Mouse (Mus musculus) right cerebral cortex, adult 2 months (tissue): Measurements from ENCODE around the gene Dram1.

Experiments
- DNase-seq, 2 experiments: peaks; one replicate each; pipeline ENCODE4 v3.0.0; 2021 to 2022; ENCODE audit warnings: low spot score in 2 of 2

Gene Dram1

DNA sequence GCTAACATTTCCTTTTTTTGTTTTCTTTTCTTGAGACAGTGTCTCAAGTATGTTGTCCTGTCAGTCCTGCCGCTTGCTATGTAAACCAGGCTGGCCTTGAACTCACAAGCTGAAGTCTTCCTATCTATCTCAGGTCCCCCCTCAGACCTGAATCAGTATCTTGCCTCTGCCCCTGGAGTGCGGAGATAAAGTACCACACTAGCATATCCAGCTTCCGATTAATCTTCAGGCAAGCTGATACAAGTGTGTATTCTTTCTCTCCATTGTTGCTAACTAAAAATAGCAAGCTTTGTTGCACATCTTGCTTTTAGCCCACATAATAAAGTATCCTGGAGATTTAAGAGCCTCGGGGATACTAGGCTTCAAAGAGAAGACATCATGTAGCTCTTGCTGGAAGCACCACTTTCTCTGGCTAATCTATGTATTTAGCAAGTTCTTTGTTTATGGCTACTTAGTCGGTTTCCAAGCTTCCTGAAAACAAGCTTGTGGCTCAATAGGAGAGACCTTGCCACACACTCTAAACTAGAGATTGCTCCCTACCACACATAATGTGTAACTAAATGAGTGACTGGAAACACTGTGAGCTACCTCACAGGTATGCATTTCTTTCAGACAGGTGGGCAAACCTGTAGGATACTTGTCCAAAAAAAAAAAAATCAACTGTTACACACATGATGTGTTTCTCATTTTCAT, 27.3 kb downstream of the Dram1 start:
- DNase-seq, result no peak

DNA sequence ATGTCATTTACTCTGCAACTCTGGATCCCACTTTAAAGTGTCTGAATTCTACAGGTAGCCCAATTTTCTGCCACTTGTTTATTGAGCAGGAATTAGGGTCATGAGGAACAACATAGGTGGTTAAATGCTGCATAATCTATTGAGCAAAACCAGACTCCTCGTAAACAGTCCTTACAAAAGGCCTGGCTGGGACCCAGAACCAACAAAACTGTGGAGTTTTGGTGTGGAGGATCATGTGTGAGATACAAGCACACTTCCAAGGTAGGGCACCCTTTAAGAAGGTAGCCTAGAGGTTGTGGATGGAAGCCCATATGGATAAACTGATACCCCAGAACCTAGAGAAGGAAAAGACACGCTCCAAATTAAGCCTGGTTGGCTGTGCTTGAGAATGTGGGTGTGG, 28.2 kb downstream of the Dram1 start:
- DNase-seq, result no peak

DNA sequence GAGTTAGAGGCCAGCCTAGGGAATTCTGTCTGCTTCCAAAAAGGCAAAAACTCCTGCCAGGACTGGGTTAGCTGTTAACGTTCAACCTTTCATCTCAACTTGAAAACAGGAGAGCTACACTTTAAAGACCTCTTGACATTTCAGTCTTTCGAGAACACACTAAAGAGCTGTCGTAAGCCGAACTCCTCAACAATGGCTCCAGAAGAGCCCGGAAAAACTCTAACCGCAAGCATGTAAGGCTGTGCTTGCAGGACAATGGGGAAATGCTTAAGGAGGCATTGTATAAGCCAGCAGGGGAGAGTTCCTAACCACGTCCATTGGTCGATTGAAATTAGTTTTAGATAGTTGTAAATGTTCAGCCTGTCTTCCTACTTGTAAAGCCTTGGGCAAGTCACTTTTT, 29.1 kb downstream of the Dram1 start:
- no peak for DNase-seq

DNA sequence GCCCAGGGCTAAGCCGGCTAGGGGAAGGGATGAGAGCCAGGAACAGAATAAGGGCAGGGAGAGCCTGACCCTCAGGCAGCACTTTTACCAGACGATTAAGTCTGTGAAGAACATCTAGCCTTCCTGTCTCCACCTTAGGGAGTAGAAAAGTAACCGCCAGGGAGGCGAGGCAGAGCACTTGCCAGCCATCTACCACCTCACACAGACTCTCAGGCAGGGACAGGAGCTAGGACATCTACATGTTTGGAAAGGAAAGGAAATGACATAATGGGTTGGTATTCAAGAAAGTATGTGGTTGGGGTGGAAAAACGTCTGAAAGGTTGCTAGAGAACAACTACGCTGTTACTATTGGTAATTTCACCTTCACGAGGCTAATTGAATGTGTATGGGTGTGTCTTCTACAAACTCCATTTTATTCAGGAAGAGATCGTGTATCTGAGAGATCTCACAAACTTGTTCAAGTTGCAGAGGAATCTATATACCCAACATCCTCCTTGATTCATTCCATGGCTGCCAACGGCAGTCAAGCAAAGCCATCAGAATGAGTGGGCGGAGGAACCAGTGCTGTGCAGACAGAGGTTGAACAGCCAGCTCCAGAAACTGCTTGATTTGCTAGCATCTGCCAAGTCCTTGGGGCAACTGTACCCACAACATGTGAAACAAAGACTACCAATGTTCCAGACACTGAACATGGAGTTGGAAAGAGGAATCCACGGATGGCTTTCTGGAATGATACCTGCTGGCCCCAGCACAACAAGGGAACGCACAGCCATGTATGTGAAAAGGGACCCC, 32.2 kb downstream of the Dram1 start:
- DNase-seq, result no peak

DNA sequence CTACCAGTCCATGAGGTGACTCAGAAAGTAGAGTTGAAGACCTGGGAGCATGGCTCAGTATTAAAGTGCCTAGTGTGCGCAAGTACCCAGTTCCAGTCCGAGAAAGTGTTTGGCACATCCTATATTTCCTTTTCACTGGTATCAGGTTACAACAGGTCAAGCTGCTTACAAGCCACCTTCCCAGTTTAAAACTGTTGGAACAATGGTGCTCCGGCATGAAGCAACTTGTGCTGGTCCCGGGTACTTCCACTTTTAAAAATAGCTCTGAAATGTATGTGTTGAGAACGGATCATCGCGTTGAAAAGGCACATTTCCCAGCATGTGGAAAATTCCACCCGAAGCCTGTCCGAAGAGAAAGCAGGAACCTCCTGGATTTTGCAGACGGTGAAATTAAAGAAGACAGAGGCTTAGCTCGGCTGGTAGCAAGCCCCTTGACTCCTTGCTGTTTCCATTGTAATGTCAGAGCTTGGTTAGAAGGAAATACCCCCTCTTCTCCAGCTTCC, 32.9 kb downstream of the Dram1 start:
- no peak for DNase-seq

DNA sequence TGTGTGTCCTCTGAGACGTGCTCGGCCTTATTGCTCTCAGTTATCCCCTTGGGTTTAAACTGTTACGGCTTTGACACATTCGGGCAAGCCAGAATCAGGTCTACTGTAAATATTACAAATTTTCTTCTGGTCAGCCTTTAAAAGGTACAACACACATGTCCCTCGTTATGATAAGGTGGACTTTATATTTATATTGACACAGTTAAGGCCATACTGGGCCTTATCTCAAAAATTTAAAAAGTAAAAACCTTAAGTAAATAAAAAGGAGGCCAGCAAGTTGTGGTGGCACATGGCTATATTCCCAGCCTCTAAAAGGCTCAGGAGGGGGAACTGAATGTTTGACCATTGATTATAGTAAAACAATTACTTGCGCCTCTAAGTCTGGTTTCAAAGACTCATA, 37.5 kb downstream of the Dram1 start:
- DNase-seq, result no peak

DNA sequence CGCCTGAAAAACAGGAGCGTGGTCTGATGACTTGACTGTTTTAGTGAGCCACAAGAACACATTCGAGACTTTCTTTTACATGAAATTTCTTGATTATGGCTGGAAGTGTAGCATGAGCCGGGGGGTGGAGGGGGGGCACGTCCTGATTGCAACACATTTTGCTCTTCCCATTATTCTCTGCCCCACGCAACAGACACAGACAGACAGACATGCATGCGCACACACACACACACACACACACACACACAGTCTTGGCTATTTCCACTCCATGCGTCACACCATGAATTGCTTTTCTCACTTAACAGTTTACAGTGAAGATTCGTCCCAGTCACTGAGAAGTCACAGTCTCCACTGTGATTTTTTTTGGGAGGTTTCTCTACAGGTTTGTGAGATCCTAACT, 38.2 kb downstream of the Dram1 start:
- no peak for DNase-seq

DNA sequence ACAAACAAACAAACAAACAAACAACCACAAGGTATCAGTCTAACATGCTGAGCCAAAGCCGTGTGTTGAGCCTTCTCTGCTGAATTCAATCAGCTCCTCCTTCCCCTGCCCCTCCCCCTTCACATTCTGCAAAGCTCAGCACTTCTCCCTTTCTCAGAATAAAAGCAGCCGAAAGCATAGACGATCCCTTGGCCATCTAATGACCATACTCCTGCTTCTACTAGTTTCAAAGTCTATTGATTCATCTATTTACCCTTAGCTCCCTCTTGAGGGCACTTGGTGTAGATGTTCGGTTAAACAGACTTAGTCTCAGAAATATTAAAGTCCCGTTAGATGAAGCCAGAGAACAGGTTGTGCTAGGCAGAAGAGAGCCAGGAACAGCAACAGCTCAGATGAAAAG, 48.2 kb downstream of the Dram1 start:
- peak; percentile 7 to 10 for DNase-seq

DNA sequence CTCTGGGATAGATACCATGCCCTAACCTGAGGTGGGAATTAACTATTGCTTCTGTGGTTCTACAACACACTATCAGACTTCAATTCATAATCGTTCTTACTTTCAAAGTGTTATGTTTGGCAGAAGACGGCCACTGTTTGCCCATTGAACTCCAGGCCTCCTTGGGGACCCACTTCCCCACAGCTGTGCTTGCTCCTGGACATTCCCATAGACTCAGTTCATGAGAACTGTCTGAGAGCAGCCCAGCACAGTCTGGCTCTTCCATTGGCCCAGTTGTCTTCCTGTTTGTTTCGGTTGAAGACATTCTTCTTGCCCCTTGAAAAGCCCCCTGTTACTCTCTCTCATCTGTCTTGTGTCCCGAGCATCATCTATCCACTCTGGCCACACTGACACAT, 50.8 kb downstream of the Dram1 start:
- DNase-seq, result no peak

DNA sequence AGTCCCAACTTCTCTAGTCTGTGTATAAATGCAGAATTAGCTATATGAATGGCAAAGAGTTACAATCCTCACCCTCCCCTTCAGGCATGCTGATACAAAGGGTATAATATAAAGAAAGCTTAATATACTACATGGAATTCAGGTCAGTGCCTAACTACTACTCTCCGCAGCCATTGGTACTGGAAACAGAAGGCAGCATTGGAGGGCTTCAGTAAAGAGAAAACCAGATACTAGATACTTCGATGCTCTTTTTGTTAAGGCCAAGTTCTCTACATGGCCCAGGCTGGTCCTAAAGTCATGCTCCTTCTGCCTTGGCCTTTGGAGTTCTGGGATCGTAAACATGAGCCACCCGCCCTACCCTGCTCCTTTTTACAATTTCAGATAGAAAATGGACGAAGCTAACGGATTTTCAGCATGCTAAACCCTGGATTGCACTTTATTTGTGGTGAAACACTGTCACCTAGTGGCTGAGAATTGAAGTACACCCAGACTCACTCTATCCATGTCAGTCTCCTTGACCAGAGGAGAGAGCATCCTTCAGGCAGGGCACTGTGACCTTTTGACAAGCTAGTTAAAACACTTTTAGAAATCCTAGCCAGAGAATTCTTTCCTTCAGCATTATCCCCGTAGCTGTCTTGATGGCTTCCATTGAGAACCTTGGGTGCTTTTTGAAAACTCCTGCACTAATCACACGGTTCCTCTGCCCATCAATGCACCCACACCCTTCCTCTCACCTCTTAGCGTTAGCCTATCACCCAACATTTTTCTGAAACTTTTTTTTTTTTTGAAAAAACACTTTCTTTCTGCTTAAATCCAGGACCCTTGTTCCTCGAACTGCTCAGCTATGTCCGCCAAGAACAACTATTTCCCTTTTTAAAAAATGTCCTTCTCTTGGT, 51.5 kb downstream of the Dram1 start:
- peak; percentile 93 for DNase-seq

DNA sequence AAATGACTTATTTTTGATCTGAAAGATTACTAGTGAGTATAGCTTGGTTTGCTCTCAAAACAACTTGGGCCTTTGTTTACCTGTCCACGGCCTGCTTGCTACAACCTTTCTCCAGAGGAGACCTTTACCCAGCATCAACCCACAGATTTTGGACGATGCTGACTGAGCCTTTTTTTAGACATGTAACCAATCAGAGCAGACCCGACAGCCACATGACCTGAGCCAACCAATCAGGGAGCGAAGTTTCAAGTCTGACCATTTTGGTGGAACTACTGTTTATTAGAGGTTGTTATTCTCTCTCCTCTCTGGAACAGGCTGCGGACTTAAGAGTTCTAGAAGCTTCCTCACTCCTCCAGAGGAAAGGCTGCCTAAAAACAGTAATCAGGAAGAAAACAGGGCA, 57.1 kb downstream of the Dram1 start:
- no peak for DNase-seq

DNA sequence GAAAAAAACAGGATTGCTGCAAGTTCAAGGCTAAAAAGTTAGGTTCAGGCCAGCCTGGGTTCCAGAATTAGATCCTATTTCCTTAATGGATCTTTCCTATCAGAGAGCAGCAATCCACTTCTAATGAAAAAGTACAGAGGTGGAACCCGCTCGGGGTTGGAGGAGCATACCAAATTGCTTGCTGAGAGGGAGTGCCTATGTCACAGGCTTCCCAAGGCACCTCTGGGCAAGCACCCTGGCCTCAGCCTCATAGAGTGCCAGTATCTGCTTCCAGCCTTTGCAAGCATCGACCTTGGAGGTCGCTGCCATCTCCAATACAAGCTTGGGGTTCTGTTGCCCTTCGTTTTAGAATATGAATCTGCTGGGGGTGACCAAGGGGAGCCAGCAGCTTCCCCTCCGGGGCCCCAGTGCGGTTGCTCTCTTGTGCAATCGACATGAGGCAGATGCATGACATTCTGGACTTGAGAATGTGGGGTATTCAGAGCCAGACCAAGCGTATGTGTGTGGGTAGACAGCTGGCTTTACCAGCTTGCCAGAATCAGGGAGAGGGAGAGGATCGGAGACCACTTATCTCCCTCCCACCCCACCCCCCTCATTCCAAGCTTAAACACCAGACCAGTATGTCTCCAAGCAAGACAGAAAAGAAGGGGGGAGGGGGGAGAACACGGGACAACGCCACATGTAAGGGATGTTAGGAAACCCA, 58.0 kb downstream of the Dram1 start:
- no peak for DNase-seq

DNA sequence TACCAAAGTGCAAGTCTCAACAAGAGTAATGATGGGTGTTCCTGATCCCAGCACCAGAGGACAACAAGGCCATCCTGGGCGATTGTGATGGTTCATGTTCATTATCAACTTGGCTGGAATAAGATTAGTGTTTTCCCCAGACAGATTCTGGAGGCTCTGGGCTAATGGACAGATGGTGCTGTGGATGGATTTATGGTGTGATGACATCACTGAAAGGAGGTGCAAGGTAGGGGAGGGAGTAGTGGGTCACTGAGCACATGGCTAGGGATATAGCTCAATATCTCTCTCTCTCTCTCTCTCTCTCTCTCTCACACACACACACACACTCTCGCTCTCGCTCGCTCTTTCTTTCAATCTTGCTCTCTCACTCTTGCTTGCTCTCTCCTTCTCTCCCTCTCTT, 60.7 kb downstream of the Dram1 start:
- no peak for DNase-seq

DNA sequence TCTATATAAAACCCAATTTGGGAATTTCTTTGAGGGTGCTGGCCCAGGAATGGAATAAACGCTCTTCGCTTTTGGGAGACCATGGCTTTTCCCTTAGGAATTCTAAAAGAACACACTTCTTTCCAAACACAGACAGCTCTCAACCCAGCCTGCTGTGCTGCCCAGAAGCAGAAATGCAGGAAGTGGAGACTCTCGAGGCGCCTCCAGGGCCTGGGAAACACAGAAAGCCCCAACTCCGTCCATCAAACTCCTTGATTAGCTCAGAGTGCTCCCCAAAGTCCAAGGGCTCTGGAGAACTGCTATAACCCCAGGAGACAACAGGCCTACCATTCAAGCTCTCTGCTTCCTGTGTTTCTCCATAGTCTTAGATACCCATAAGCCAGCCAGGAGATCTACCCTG, 61.7 kb downstream of the Dram1 start:
- no peak for DNase-seq

DNA sequence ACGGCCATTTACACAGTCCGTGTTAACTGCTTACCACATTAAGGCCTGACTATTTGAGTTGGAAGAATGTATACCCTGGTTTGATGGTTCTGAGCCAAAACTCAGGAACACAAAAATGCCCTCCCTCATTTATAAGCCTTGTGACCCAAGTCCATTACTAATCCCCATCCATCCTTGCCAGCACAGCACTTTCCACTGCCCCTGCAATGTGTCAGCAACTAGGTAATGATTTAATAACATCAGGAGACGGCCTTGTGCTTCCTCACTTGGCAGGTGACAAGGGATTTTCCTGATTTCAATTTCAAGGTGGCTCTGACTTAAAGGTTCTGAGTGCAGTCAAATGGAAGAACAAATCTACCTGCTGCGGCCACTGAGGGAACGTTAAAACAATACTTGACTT, 64.0 kb downstream of the Dram1 start:
- no peak for DNase-seq

DNA sequence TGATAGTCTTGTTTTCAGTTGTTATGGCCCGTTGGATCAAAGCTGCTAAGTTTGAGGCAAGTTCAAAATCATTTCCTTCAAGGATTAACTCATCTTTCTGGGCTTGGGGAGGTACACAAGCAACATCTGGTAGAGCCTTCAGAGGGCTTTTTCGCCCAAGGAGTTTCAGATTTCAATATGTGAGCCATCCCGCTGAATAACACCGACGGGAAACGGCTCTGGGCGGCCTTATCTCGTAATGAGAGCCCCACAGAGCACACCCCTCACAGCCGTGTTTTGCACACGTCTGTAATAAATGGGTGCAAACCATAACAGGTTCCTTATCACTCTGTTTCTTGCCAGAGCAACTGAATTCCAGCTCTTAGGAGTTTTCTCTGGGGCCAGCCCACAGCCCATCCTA, 69.0 kb downstream of the Dram1 start:
- no peak for DNase-seq

DNA sequence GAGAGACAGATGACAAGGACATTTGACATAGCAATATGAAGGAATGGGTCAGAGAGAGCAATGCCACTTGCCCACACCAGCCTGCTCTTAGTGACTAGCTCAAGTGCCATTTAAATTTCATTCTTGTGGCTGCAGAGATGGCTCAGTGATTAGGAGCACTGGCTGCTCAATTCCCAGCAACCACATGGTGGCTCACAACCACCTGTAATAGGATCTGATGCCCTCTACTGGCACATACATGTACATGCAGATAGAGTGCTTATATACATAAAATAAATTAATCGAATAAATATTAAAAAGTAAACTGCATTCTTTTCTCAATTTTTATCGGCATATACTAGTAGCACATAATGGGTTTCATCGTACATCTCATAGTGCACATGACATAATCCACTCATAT, 72.6 kb downstream of the Dram1 start:
- no peak for DNase-seq

DNA sequence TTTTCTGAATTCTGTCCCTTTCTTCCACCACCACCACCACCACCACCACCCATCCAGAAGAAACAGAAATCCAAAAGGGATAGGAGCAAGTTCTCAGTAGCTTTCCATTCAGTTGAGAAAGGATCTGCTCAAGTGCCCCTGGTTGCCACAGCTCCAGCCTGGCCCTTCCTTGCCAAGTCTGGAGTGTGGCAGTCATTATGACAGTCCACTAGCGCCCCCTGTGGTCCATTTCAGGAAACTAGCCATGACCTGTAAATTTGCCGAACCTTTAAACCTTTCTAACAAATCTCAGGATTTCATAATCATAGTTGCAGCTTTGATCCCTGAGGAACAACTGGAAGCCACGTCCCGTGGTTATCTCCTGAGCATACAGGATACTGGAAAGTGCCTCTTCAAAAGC, 74.6 kb downstream of the Dram1 start:
- DNase-seq, result peak; percentile 70 to 82

DNA sequence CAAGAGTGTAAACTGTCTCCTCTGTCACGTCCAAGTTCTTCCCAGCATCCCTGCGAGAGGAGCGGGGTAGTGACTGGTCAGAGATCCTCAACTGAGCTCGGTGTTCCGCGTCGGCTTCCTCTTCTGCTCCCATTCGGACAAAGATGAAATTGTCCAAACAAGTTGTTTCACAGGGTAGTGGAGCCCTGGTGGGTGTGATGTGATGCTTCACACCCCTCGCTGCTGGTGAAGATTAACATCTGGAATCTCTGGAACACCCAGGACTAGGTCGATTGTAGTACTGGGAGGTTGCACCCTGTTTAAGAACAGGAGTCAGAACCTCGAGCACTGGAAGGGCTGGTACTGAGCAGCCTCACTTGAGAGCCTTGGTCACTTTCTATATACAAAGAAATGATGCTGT, 75.8 kb downstream of the Dram1 start:
- no peak for DNase-seq

DNA sequence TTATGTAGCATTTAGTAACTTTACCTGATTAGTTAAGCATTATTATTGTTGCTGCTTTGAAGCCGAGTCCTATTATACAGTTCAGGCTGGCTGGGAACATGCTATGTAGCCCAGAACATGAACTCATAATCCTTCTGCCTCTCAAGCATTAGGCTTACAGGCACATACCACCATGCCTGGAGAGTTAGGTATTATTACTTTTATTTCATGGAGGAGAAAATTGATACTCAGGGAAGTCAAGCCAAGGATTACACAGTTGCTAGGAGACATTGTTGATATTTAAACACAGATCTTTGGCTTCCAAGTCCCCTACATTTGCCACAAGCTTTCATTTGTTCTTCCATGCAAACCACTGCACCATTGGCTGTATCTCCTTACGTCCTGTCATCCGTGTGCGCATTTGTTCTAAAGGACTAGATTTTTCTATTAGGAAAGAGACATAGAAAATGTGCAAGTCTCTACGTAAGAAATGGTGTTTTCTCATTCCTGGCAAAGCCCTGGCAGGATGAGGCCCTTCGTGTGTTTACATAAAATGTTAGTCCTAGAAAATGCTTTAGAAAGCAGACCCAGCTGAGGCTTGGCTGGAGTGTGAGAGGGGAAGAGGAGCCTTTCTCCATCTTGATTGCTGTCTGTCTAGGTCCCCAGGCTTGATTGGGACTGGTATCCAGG, 76.9 kb downstream of the Dram1 start:
- no peak for DNase-seq

DNA sequence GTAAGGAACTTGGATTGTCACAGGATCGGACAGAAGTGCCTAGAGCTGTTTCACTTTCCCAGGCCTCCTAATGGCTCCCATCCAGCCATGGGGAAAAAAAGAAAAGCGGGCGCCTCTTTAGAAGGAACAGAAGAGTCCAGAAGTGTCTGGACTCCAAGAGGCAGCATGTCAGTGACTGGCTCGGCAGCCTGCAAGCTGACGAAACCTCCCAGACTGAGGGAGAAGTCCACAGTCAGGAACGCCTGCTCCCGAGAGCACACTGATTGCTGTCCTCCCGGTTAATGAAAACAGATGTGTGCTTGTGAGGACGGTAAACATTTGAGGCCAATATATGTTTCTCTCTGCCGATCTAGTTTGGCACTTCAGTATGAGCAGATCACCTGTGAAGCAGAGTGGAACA, 81.9 kb downstream of the Dram1 start:
- no peak for DNase-seq
